Mouse (Mus musculus): ENCODE measurements at regions not wholly inside any gene's neighbourhood (a gene's known extent, or its start where the extent isn't known, plus 50 kb on each side); places are given as distances from the start of the nearest gene placed in this dataset.

DNA sequence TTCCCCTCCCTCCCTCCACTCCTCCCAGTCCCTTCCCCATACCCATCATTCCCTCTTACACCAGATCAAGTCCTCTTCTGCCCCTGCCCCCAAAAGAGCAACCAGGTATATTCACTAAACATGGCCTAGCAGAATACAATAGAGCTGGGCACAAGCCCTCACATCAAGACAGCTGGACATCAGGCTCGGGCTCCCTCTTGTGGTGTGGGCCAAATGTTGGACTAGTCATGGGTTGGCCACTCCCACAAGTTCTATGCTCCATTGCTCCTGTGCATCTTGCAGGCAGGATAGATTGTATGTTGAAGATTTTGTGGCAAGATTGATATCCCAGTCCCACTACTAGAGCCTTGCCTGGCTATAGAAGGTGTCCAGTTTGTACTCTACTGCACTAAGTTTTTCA lies 240.6 kb upstream of the Chrm2 start:
- TF ChIP-seq CTCF (IDR thresholded peaks at IDR 0.05; ENCODE audit: low read depth) (no peak), EP300 (IDR thresholded peaks at IDR 0.05; ENCODE audit: low read depth) (no peak)
